13 mouse cellular contexts compared by ENCODE assay signal in genomic region chr3:53761514-53762075, GRCm38 (mm10).
DNase-seq lines count a peak whose midpoint lies in the region; ATAC-seq and TF ChIP-seq lines count a peak whose summit lies in the region.
"Had no signal": no experiment of that assay in that cellular context is flagged by ENCODE, and none has a peak within 500 bp of the region (broad histone marks: within the 10 kb centered on the region; RNA-seq: fewer than 3 reads in every experiment).

No protein-coding gene starts in this region.

- intact Hi-C loops in heart, postnatal 10 days (cut with DNase I) = no loop called here

- no peak overlapping the region for H3K4me2 ChIP-seq in embryonic facial prominence, embryonic 11.5 days (ENCODE audit: low read depth, low read length)
- peak overlapping the region; percentile 33 for H3K4me2 ChIP-seq in hindbrain, embryonic 14.5 days (replicated peaks)
- H3K4me2 ChIP-seq in neural tube, embryonic 12.5 days (replicated peaks) = 0 out of 2 replicates have a peak overlapping the region, but pooled peaks have one; percentile 16
- H3K4me2 ChIP-seq: heart, embryonic 15.5 days; liver, embryonic 11.5 days had no signal

- no peak overlapping the region for H3K9ac ChIP-seq in embryonic facial prominence, embryonic 11.5 days (replicated peaks; ENCODE audit: low read length)
- H3K9ac ChIP-seq in hindbrain, embryonic 14.5 days = no peak overlapping the region
- no peak overlapping the region for H3K9ac ChIP-seq in neural tube, embryonic 12.5 days
- H3K9ac ChIP-seq: heart, embryonic 15.5 days had no signal

- no peak overlapping the region for H3K4me3 ChIP-seq in kidney, adult 2 months (ENCODE audit: insufficient read depth, low read depth, low read length)
- no peak overlapping the region for H3K4me3 ChIP-seq in embryonic facial prominence, embryonic 11.5 days (ENCODE audit: low read depth, low read length)
- no peak overlapping the region for H3K4me3 ChIP-seq in hindbrain, embryonic 14.5 days (replicated peaks; ENCODE audit: low read length)
- H3K4me3 ChIP-seq in neural tube, embryonic 12.5 days = no peak overlapping the region
- no peak overlapping the region for H3K4me3 ChIP-seq in limb, embryonic 10.5 days
- H3K4me3 ChIP-seq: heart, embryonic 15.5 days had no signal

- no peak overlapping the region for H3K27ac ChIP-seq in kidney, adult 2 months (ENCODE audit: insufficient read depth, low read depth, low read length)
- H3K27ac ChIP-seq in embryonic facial prominence, embryonic 11.5 days (replicated peaks; ENCODE audit: low read depth, low read length) = no peak overlapping the region
- H3K27ac ChIP-seq in hindbrain, embryonic 14.5 days = no peak overlapping the region
- no peak overlapping the region for H3K27ac ChIP-seq in neural tube, embryonic 12.5 days
- no peak overlapping the region for H3K27ac ChIP-seq in limb, embryonic 10.5 days
- H3K27ac ChIP-seq: heart, embryonic 15.5 days had no signal

- no peaks in the 10 kb centered on the region for H3K36me3 ChIP-seq in kidney, adult 2 months (ENCODE audit: control insufficient read depth, insufficient read depth, low read length)
- H3K36me3 ChIP-seq in embryonic facial prominence, embryonic 11.5 days (replicated peaks; ENCODE audit: control insufficient read depth, insufficient read depth, low read depth, low read length) = no peaks in the 10 kb centered on the region
- H3K36me3 ChIP-seq in hindbrain, embryonic 14.5 days (replicated peaks; ENCODE audit: control insufficient read depth, insufficient read depth) = no peaks in the 10 kb centered on the region
- no peaks in the 10 kb centered on the region for H3K36me3 ChIP-seq in neural tube, embryonic 12.5 days
- no peaks in the 10 kb centered on the region for H3K36me3 ChIP-seq in limb, embryonic 10.5 days
- H3K36me3 ChIP-seq: heart, embryonic 15.5 days had no signal

- DNase-seq in kidney, adult 2 months = peak; percentile 25
- DNase-seq in kidney, postnatal 4 days = no peak
- peak; percentile 33 for DNase-seq in embryonic facial prominence, embryonic 11.5 days (ENCODE audit: low spot score)
- peak; percentile 40 for DNase-seq in hindbrain, embryonic 14.5 days (ENCODE audit: low spot score)
- no peak for DNase-seq in left cerebral cortex, adult 8-10 months (ENCODE audit: low spot score in 2 of 2)
- no peak for DNase-seq in heart, postnatal 10 days
- DNase-seq in limb, embryonic 10.5 days (ENCODE audit: low spot score) = no peak
- DNase-seq: cerebellum, adult 11 months; right cerebral cortex, postnatal 14 days had no signal

- no peaks in the 10 kb centered on the region for H3K4me1 ChIP-seq in kidney, adult 2 months (ENCODE audit: control insufficient read depth, insufficient read depth, low read length)
- H3K4me1 ChIP-seq in embryonic facial prominence, embryonic 11.5 days (ENCODE audit: control insufficient read depth, insufficient read depth, low read length) = no peaks in the 10 kb centered on the region; the same call in 1 of the 2 replicates
- peaks cover 7% of the 10 kb centered on the region; the same call in 1 of the 2 replicates for H3K4me1 ChIP-seq in hindbrain, embryonic 14.5 days (replicated peaks; ENCODE audit: control insufficient read depth, insufficient read depth, low read length)
- H3K4me1 ChIP-seq in neural tube, embryonic 12.5 days = no peaks in the 10 kb centered on the region
- 0 out of 2 replicates have a peak, but pooled peaks cover 2% of the 10 kb centered on the region for H3K4me1 ChIP-seq in limb, embryonic 10.5 days
- H3K4me1 ChIP-seq: heart, embryonic 15.5 days had no signal

- TF ChIP-seq CTCF in kidney, adult 2 months (conservative IDR thresholded peaks at IDR 0.05; ENCODE audit: insufficient read depth, insufficient read length, low read depth, low read length) = no peak

- ATAC-seq in embryonic facial prominence, embryonic 11.5 days (replicated peaks; ENCODE audit: insufficient number of reproducible peaks, low FRiP score, low TSS enrichment, low read depth) = no peak; the same call in 1 of the 2 replicates
- peak; percentile 59; the same call in 1 of the 2 replicates for ATAC-seq in hindbrain, embryonic 14.5 days (ENCODE audit: low FRiP score)
- no peak for ATAC-seq in neural tube, embryonic 12.5 days (ENCODE audit: low FRiP score, low read depth)
- ATAC-seq: CD4-positive, CD25-positive, alpha-beta regulatory T cell, adult 4 months had no signal

- 79% methylated on average over 11 of the region's 11 CpGs for WGBS in kidney, adult 2 months
- WGBS in embryonic facial prominence, embryonic 11.5 days = 41% methylated on average over 11 of the region's 11 CpGs
- WGBS in hindbrain, embryonic 14.5 days = 14% methylated on average over 11 of the region's 11 CpGs
- 19% methylated on average over 11 of the region's 11 CpGs for WGBS in neural tube, embryonic 12.5 days
- 80% methylated on average over 11 of the region's 11 CpGs for WGBS in limb, embryonic 10.5 days

- no peak for TF ChIP-seq POLR2A in kidney, adult 2 months (IDR thresholded peaks at IDR 0.05; ENCODE audit: low read depth, low read length)

- no peaks in the 10 kb centered on the region for H3K9me3 ChIP-seq in embryonic facial prominence, embryonic 11.5 days (replicated peaks; ENCODE audit: control insufficient read depth, low read length)
- H3K9me3 ChIP-seq in hindbrain, embryonic 14.5 days (ENCODE audit: control insufficient read depth, low read length) = no peaks in the 10 kb centered on the region
- H3K9me3 ChIP-seq in neural tube, embryonic 12.5 days = no peaks in the 10 kb centered on the region
- H3K9me3 ChIP-seq in limb, embryonic 10.5 days (replicated peaks) = no peaks in the 10 kb centered on the region
- H3K9me3 ChIP-seq: heart, embryonic 15.5 days had no signal

- no peaks in the 10 kb centered on the region for H3K27me3 ChIP-seq in kidney, adult 2 months (replicated peaks; ENCODE audit: control insufficient read depth, insufficient read depth, low read length)
- H3K27me3 ChIP-seq in embryonic facial prominence, embryonic 11.5 days (ENCODE audit: control insufficient read depth, insufficient read depth, low read length) = no peaks in the 10 kb centered on the region
- H3K27me3 ChIP-seq in hindbrain, embryonic 14.5 days (ENCODE audit: control insufficient read depth, insufficient read depth, low read length) = no peaks in the 10 kb centered on the region
- H3K27me3 ChIP-seq in neural tube, embryonic 12.5 days (replicated peaks) = no peaks in the 10 kb centered on the region
- no peaks in the 10 kb centered on the region for H3K27me3 ChIP-seq in limb, embryonic 10.5 days (ENCODE audit: low read depth, poor library complexity, severe bottlenecking)
- H3K27me3 ChIP-seq: heart, embryonic 15.5 days had no signal

Comparison
In these comparisons a context has a peak if more than half of its experiments do, and no peak if none do; other contexts are left out.
1. DNase-seq: peak in kidney, adult 2 months (single experiment), embryonic facial prominence, embryonic 11.5 days (single experiment) and hindbrain, embryonic 14.5 days (single experiment); none in kidney, postnatal 4 days (0 of 2), left cerebral cortex, adult 8-10 months (0 of 2), heart, postnatal 10 days (0 of 2) and limb, embryonic 10.5 days (single experiment).